Mouse (Mus musculus) left cerebral cortex, postnatal 14 days (tissue): ENCODE measurements around the gene Gm21586. TPM values are rescaled to one million over a fixed set of nuclear protein-coding genes. Genes with fewer than 3 reads are reported as not detected.
"Not testable (repeated sequence)": the region's sequence is repeated elsewhere in the genome, so short reads cannot be mapped to it uniquely, and the experiment has no call there.

Experiments
- DNase-seq, 2 experiments: peaks; one replicate each; pipeline ENCODE4 v3.0.0; 2021 to 2022; ENCODE audit warnings: low spot score in 2 of 2, mixed read lengths in 1 of 2
- intact Hi-C: fragments of 180-260 bp; cut with DNase I; formaldehyde crosslinking; loops from one replicate; pipeline ENCODE4 v1.15.1; 2025
- long read RNA-seq, 2 experiments: library from polyadenylated mRNA; stranded (forward); transcript quantifications; one replicate each; pipeline ENCODE4 v2.0.0; 2021
- total RNA-seq, 2 experiments: library from RNA; stranded (reverse); gene quantifications; 2 replicates each; pipeline ENCODE4 v1.2.3; 2021

The Gm21586 gene
- not detected for total RNA-seq
- long read RNA-seq, experiment 1, partial matches to known transcripts = 0 of 2 reads
- long read RNA-seq, experiment 1, other reads (novel, unspliced or antisense) = 2 of 2 reads
- long read RNA-seq, experiment 2, partial matches to known transcripts = 1 of 3 reads
- long read RNA-seq, experiment 2, other reads (novel, unspliced or antisense) = 2 of 3 reads

- intact Hi-C loops, DNase-seq: not testable (repeated sequence)
Measured at GRCm38 (mm10) chr4:42439078-42439477, at the start of gene Gm21586. Gene Gm21586 (plus strand): TSS chr4:42439378.

- intact Hi-C loops, DNase-seq: not testable (repeated sequence)
Measured at GRCm38 (mm10) chr4:42466452-42466851, 27.3 kb downstream of the Gm21586 start, which contains the start of gene Gm2163. Gene Gm2163 (plus strand): TSS chr4:42466752.

Other genes with a start within 250 kb of the Gm21586 start
- 10 to 100 TPM in 1 of 2 experiments, 1 to 10 TPM in 1; 7.9 to 15.5 TPM for gene Gm10600, start 198.7 kb upstream of the Gm21586 start, total RNA-seq
- gene Ccl21b, start 183.6 kb upstream of the Gm21586 start, total RNA-seq = not detected
- not detected for gene Gm21953, start 145.1 kb upstream of the Gm21586 start, total RNA-seq
- not detected for gene Fam205a3, start 121.0 kb upstream of the Gm21586 start, total RNA-seq
- 1 to 10 TPM; 6.0 to 6.9 TPM for gene Gm2163, start 27.4 kb downstream of the Gm21586 start, total RNA-seq
- gene Fam205a2, start 88.8 kb downstream of the Gm21586 start, total RNA-seq = not detected
- gene Gm10591, start 172.8 kb downstream of the Gm21586 start, total RNA-seq = not detected
- 10 to 100 TPM; 12.5 to 12.9 TPM for gene Gm2564, start 190.3 kb downstream of the Gm21586 start, total RNA-seq
- gene Ccl27b, start 215.9 kb downstream of the Gm21586 start, total RNA-seq = 1 to 10 TPM; 6.3 to 6.4 TPM
- not detected for gene Il11ra2, start 222.5 kb downstream of the Gm21586 start, total RNA-seq